ENCODE assay signal across 35 mouse cellular contexts in genomic region chr6:137210991-137211390, GRCm38 (mm10). TPM values are rescaled to one million over a fixed set of nuclear protein-coding genes. Genes with fewer than 3 reads are reported as not detected.
"Had no signal": no experiment of that assay in that cellular context is flagged by ENCODE, and none has a peak within 500 bp of the region (broad histone marks: within the 10 kb centered on the region; RNA-seq: fewer than 3 reads in every experiment).

No protein-coding gene starts in this region.

- H3K4me3 ChIP-seq: limb, embryonic 12.5 days; limb, embryonic 13.5 days; limb, embryonic 15.5 days; liver, embryonic 12.5 days; liver, embryonic 13.5 days; liver, embryonic 15.5 days; lung, embryonic 15.5 days; megakaryocyte, embryonic 14.5 days; midbrain, embryonic 10.5 days; midbrain, embryonic 12.5 days; midbrain, embryonic 13.5 days; midbrain, embryonic 15.5 days; myocyte; neural tube, embryonic 12.5 days; neural tube, embryonic 13.5 days had no signal

- H3K27me3 ChIP-seq: limb, embryonic 12.5 days; limb, embryonic 13.5 days; limb, embryonic 15.5 days; liver, embryonic 12.5 days; liver, embryonic 13.5 days; liver, embryonic 15.5 days; lung, embryonic 15.5 days; megakaryocyte, embryonic 14.5 days; midbrain, embryonic 12.5 days; midbrain, embryonic 13.5 days; midbrain, embryonic 15.5 days; neural tube, embryonic 12.5 days; neural tube, embryonic 13.5 days had no signal

- H3K4me2 ChIP-seq: limb, embryonic 12.5 days; limb, embryonic 13.5 days; limb, embryonic 15.5 days; liver, embryonic 11.5 days; liver, embryonic 12.5 days; liver, embryonic 13.5 days; liver, embryonic 15.5 days; lung, embryonic 14.5 days; lung, embryonic 15.5 days; midbrain, embryonic 11.5 days; midbrain, embryonic 12.5 days; midbrain, embryonic 13.5 days; midbrain, embryonic 15.5 days; neural tube, embryonic 12.5 days; neural tube, embryonic 13.5 days had no signal

- H3K4me1 ChIP-seq: limb, embryonic 12.5 days; limb, embryonic 13.5 days; limb, embryonic 15.5 days; liver, embryonic 12.5 days; liver, embryonic 13.5 days; liver, embryonic 15.5 days; megakaryocyte, embryonic 14.5 days; midbrain, embryonic 10.5 days; midbrain, embryonic 12.5 days; midbrain, embryonic 13.5 days; midbrain, embryonic 15.5 days; neural tube, embryonic 12.5 days; neural tube, embryonic 13.5 days had no signal

- H3K27ac ChIP-seq: limb, embryonic 12.5 days; limb, embryonic 13.5 days; limb, embryonic 15.5 days; liver, embryonic 12.5 days; liver, embryonic 13.5 days; liver, embryonic 14.5 days; liver, embryonic 15.5 days; lung, embryonic 15.5 days; macrophage; midbrain, embryonic 10.5 days; midbrain, embryonic 12.5 days; midbrain, embryonic 13.5 days; midbrain, embryonic 15.5 days; neural tube, embryonic 12.5 days; neural tube, embryonic 13.5 days had no signal

- ATAC-seq: liver, embryonic 12.5 days; liver, postnatal 0 days; lung, postnatal 0 days; midbrain, embryonic 13.5 days; midbrain, embryonic 15.5 days; midbrain, embryonic 16.5 days had no signal

- H3K9ac ChIP-seq: limb, embryonic 12.5 days; limb, embryonic 13.5 days; limb, embryonic 15.5 days; liver, embryonic 12.5 days; liver, embryonic 13.5 days; liver, embryonic 14.5 days; liver, embryonic 15.5 days; liver, postnatal 0 days; lung, embryonic 14.5 days; lung, embryonic 15.5 days; midbrain, embryonic 12.5 days; midbrain, embryonic 13.5 days; midbrain, embryonic 15.5 days; neural tube, embryonic 12.5 days; neural tube, embryonic 13.5 days had no signal

- DNase-seq: left cerebral cortex, postnatal 4 days; liver; liver, embryonic 13.5 days; lung, adult 18-20 months; lung, adult 2 months; lung, embryonic 14.5 days; lung, postnatal 10 days; lung, postnatal 14 days; lung, postnatal 36 days; midbrain, embryonic 14.5 days had no signal

- H3K9me3 ChIP-seq: limb, embryonic 12.5 days; limb, embryonic 13.5 days; limb, embryonic 15.5 days; liver, embryonic 12.5 days; liver, embryonic 13.5 days; liver, embryonic 15.5 days; lung, embryonic 15.5 days; midbrain, embryonic 10.5 days; midbrain, embryonic 12.5 days; midbrain, embryonic 13.5 days; midbrain, embryonic 15.5 days; neural tube, embryonic 12.5 days; neural tube, embryonic 13.5 days had no signal

- H3K36me3 ChIP-seq: limb, embryonic 12.5 days; limb, embryonic 13.5 days; limb, embryonic 15.5 days; liver, embryonic 12.5 days; liver, embryonic 13.5 days; liver, embryonic 15.5 days; lung, embryonic 15.5 days; midbrain, embryonic 10.5 days; midbrain, embryonic 12.5 days; midbrain, embryonic 13.5 days; midbrain, embryonic 15.5 days; neural tube, embryonic 12.5 days; neural tube, embryonic 13.5 days had no signal

RNA-seq across cellular contexts. Expression of gene Rerg, which starts 40.7 kb away (rescaled TPM):
- total RNA-seq: megakaryocyte progenitor cell, adult 5-6 weeks; megakaryocyte, adult 5-6 weeks; megakaryocyte-erythroid progenitor cell, adult 5-6 weeks; monocyte, adult 5-6 weeks had no signal
- polyA plus RNA-seq: macrophage had no signal

RNA-seq across cellular contexts. Expression of gene Ptpro, which starts 41.1 kb away (rescaled TPM):
- total RNA-seq: megakaryocyte-erythroid progenitor cell, adult 5-6 weeks had no signal
- polyA plus RNA-seq: myocyte had no signal
